Mouse (Mus musculus) forebrain, embryonic 10.5 days (tissue): ENCODE measurements around the gene Gm340. TPM values are rescaled to one million over a fixed set of nuclear protein-coding genes. Genes with fewer than 3 reads are reported as not detected.

Source experiments
- DNase-seq: peaks from one replicate; pipeline ENCODE4 v3.0.0-alpha.2; 2017; ENCODE audit warnings: low spot score; ENCODE audit errors: extremely low spot score
- H3K27ac ChIP-seq: fragments of 300-500 bp; sonication (generic); 2 replicates; pipeline ENCODE4 v1.5.1; 2016; ENCODE audit warnings: mild to moderate bottlenecking
- H3K27me3 ChIP-seq: fragments of 300-500 bp; sonication (generic); 2 replicates; pipeline ENCODE4 v1.6.1; 2016; ENCODE audit warnings: mild to moderate bottlenecking; ENCODE audit not compliant: poor library complexity, severe bottlenecking
- H3K36me3 ChIP-seq: fragments of 300-500 bp; sonication (generic); replicated peaks from 2 replicates; pipeline ENCODE4 v1.6.1; 2016; ENCODE audit warnings: mild to moderate bottlenecking, moderate library complexity
- H3K4me1 ChIP-seq: fragments of 300-500 bp; sonication (generic); 2 replicates; pipeline ENCODE4 v1.6.1; 2016
- H3K4me3 ChIP-seq: fragments of 300-500 bp; sonication (generic); 2 replicates; pipeline ENCODE4 v1.5.1; 2016; ENCODE audit warnings: mild to moderate bottlenecking, moderate library complexity
- H3K9me3 ChIP-seq: fragments of 300-500 bp; sonication (generic); 2 replicates; pipeline ENCODE4 v1.6.1; 2016; ENCODE audit warnings: mild to moderate bottlenecking, moderate library complexity
- WGBS: fragments of 180-500 bp; shearing (Covaris S2); methylation state at CpG from one replicate; pipeline ENCODE4 v1.1.7; 2016; 5-methylcytosine and 5-hydroxymethylcytosine counted together
- polyA plus RNA-seq: library from polyadenylated mRNA; unstranded; fragments of >200 nt; fragmentation: Nextera tagmentation; extraction: Ambion mirVana; gene quantifications from 2 replicates; pipeline ENCODE4 v1.2.1, GENCODE M21; 2016

Gene Gm340
- polyA plus RNA-seq = 2.7 and 3.2 TPM in 2 replicates

DNA sequence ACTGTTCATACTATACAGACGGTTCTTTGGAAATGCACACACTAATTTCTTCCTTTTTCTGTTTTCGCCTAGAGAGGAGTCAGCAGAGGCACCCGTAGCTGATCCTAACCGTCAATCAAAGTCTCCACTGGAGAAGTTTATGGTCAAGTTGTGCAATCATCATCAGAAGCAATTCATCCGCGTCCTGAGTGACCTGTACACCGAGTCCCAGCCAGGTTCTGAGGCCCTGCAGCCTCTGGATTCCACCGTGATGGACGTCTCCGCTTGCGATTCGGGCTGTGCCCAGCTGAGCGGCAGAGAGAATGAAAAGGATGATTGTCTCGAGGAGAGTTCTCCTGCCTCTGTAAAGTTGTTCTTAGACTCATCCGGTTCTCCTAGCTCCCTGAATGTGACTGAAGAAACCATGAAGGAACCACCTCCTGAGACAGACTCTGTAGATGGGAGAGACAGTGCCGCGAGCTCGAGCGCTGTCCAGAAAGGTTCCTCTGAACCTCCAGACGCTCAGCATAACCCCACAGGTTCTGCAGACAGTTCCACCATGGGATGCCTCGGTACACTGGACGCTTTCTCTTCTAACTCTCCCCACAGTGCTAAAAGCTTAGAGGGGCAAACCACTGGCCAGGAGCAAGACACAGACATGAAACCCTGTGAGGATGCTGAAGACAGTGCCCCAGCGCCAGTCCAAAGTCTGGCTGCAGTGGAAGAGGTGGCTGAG, at the start of gene Gm340:
TSS of gene Gm340 (plus strand) at position 665 of the 715 bp plus-strand sequence.
- no peaks in the 10 kb centered on the region for H3K27me3 ChIP-seq
- H3K9me3 ChIP-seq = no peaks in the 10 kb centered on the region
- H3K4me3 ChIP-seq = no peak within 1 kb of the TSS
- 95% methylated on average over 23 of the region's 23 CpGs for WGBS
- H3K27ac ChIP-seq = no peak within 1 kb of the TSS
- no peaks in the 10 kb centered on the region for H3K4me1 ChIP-seq
- no peak for DNase-seq
- H3K36me3 ChIP-seq = peaks cover 55% of the 10 kb centered on the region

DNA sequence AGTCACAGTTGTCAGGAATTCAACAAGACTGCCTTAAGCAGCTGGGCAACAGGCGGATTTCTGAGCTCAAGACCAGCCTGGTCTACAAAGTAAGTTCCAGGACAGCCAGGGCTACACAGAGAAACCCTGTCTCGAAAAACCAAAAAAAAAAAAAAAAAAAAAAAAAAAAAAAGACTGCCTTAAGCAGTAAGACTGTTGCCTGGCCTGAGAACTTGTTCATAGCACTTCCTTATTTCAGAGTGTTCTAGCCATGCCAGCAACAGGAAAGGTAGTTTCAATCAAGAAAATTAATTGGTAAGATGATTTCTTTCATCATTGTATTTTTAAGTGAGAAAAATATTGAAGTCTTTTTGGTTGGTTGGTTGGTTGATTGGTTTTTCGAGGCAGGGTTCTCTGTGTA, 48.1 kb upstream of the Gm340 start:
- Histone ChIP-seq H3K4me1 (no peaks in the 10 kb centered on the region), H3K36me3 (peaks cover 17% of the 10 kb centered on the region), H3K27ac (no peak overlapping the region), H3K27me3 (no peaks in the 10 kb centered on the region), H3K4me3 (no peak overlapping the region), H3K9me3 (no peaks in the 10 kb centered on the region)
- 90% methylated on average over 3 of the region's 3 CpGs for WGBS
- DNase-seq = no peak

DNA sequence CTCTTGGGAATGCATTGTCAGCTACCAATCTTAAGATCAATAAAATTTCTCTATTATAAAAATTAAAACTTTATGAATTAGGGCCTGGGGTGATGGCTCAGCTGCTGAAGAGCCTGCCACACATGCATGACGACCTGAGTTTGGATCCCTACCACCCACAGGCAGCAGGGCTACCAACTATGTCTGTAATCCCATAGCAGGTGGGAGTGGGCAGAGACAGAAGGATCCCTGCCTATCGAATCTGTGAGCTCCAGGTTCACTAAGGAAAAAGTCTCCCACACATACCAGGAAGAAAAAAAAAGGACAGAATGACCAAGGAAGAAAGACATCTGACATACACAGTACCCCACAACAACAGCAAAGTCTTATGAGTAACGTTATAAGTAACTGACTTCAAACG, 25.2 kb upstream of the Gm340 start:
- H3K36me3 ChIP-seq = peaks cover 63% of the 10 kb centered on the region
- 82% methylated on average over 4 of the region's 4 CpGs for WGBS

DNA sequence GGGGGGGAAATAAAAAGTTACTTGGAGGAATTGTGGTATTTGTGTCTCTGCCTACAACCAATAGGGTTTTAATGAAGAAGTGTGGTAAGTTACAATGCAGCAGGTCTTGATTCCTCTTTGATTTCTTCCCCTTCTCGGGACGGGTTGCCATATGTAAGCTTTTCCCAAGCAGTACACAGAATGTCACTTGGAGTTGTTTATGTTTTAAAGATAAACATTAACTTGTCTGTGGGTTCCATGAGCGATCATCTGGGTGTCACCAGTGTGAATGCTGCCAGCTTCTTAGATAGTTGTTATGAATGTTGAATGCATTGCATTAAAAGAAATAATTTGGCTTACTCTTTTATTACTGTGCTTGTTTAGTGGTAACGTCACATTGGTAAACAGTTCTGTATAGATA, 24.7 kb upstream of the Gm340 start:
- 94% methylated on average over 4 of the region's 4 CpGs for WGBS

More for the DNA sequence above, 25.2 kb upstream of the Gm340 start:
- Histone ChIP-seq H3K27me3 (no peaks in the 10 kb centered on the region), H3K27ac (no peak overlapping the region), H3K4me1 (0 out of 2 replicates have a peak, but pooled peaks cover 5% of the 10 kb centered on the region), H3K9me3 (no peaks in the 10 kb centered on the region), H3K4me3 (no peak overlapping the region)
- DNase-seq = no peak

GRCm38 (mm10) chr19:41558891-41559486, 23.2 kb upstream of the Gm340 start:
- WGBS = 90% methylated on average over 9 of the region's 9 CpGs
- Histone ChIP-seq H3K4me1 (peaks cover 10% of the 10 kb centered on the region; the same call in 1 of the 2 replicates), H3K9me3 (no peaks in the 10 kb centered on the region), H3K27ac (no peak overlapping the region), H3K36me3 (peaks cover 47% of the 10 kb centered on the region), H3K27me3 (no peaks in the 10 kb centered on the region), H3K4me3 (no peak overlapping the region)
- no peak for DNase-seq

More for the DNA sequence above, 24.7 kb upstream of the Gm340 start:
- no peaks in the 10 kb centered on the region for H3K27me3 ChIP-seq
- H3K27ac ChIP-seq = no peak overlapping the region
- H3K4me3 ChIP-seq = no peak overlapping the region
- H3K4me1 ChIP-seq = 0 out of 2 replicates have a peak, but pooled peaks cover 5% of the 10 kb centered on the region
- no peaks in the 10 kb centered on the region for H3K9me3 ChIP-seq
- peaks cover 60% of the 10 kb centered on the region for H3K36me3 ChIP-seq
- DNase-seq = no peak

- Histone ChIP-seq H3K27me3 (no peaks in the 10 kb centered on the region), H3K4me3 (no peak overlapping the region), H3K4me1 (peaks cover 10% of the 10 kb centered on the region; the same call in 1 of the 2 replicates), H3K9me3 (no peaks in the 10 kb centered on the region), H3K36me3 (peaks cover 40% of the 10 kb centered on the region), H3K27ac (no peak overlapping the region)
- WGBS = 87% methylated on average over 3 of the region's 3 CpGs
- no peak for DNase-seq
These were observed 21.3 kb upstream of the Gm340 start for GRCm38 (mm10) chr19:41560856-41561255.

DNA sequence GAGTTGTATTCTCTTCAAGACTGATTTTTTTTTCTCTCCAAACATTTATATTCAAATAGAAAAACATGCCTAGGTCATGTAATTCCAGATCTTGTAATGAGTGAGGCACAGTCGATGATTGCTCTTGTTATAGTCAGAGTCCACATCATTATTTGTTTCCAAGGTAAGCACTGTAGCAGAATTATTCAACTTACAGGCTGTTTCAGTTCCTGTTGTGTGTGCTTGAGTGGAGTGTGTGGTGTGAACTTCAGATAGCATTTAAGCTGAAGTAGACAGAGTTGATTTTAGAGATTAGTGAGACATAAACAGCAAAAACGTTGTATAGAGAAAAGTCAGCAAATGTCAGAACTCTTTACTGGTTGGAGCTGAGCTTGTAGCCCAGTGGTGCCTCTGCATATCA, 13.4 kb upstream of the Gm340 start:
- Histone ChIP-seq H3K9me3 (no peaks in the 10 kb centered on the region), H3K27ac (no peak overlapping the region), H3K27me3 (no peaks in the 10 kb centered on the region), H3K36me3 (no peaks in the 10 kb centered on the region), H3K4me3 (no peak overlapping the region), H3K4me1 (peaks cover 12% of the 10 kb centered on the region)
- DNase-seq = no peak
- 88% methylated on average over 2 of the region's 2 CpGs for WGBS

DNA sequence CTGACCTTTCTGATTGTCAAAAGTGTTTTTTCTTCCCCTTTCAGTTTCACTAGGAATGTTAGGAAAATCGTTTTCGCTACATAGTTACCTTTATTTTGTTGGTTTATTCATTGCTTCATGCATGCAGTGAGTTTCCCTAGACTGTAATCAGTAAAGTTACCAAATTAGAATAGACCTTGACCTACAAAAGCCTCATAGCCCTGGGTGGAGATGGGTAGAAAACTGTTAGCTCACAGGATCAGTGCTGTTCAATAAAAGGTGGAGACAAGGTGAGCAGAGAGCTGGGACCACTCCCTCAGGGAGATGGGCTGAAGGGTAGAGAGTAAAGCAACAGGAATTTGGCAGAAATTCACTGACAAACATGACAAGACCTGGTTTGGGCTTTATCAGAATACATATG, 8.5 kb upstream of the Gm340 start:
- no peaks in the 10 kb centered on the region for H3K9me3 ChIP-seq
- DNase-seq = no peak
- H3K36me3 ChIP-seq = no peaks in the 10 kb centered on the region
- H3K4me3 ChIP-seq = no peak overlapping the region
- no peak overlapping the region for H3K27ac ChIP-seq
- peaks cover 12% of the 10 kb centered on the region for H3K4me1 ChIP-seq
- H3K27me3 ChIP-seq = no peaks in the 10 kb centered on the region
- WGBS = 94% methylated on average over 2 of the region's 2 CpGs

DNA sequence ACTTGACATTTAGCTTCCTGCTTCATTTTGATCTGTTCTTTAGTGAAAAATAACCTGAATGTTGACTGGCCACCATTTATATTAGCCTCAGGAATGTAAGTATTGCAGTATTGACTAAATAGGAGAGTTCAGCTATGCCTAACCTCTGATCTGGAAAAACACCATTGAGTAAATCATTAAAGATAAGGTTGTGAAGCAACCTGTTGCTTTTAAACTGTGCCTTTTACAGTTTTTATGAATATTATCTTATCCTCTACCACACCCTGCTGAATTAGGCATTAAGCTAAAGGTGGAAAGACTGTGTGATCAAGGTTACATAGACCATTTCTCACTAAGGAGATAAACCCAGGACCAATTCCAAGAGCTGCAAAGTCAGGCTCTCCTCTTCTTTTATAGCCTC, 4.6 kb upstream of the Gm340 start:
- peaks cover 15% of the 10 kb centered on the region for H3K36me3 ChIP-seq
- H3K9me3 ChIP-seq = no peaks in the 10 kb centered on the region
- H3K27ac ChIP-seq = no peak overlapping the region
- H3K27me3 ChIP-seq = no peaks in the 10 kb centered on the region
- no peak for DNase-seq
- peaks cover 6% of the 10 kb centered on the region for H3K4me1 ChIP-seq
- no peak overlapping the region for H3K4me3 ChIP-seq

GRCm38 (mm10) chr19:41579311-41579920, 2.8 kb upstream of the Gm340 start:
- peaks cover 33% of the 10 kb centered on the region for H3K36me3 ChIP-seq
- WGBS = 92% methylated on average over 4 of the region's 4 CpGs
- H3K4me1 ChIP-seq = no peaks in the 10 kb centered on the region
- H3K27me3 ChIP-seq = no peaks in the 10 kb centered on the region
- H3K27ac ChIP-seq = no peak overlapping the region
- no peaks in the 10 kb centered on the region for H3K9me3 ChIP-seq
- no peak for DNase-seq
- H3K4me3 ChIP-seq = no peak overlapping the region

DNA sequence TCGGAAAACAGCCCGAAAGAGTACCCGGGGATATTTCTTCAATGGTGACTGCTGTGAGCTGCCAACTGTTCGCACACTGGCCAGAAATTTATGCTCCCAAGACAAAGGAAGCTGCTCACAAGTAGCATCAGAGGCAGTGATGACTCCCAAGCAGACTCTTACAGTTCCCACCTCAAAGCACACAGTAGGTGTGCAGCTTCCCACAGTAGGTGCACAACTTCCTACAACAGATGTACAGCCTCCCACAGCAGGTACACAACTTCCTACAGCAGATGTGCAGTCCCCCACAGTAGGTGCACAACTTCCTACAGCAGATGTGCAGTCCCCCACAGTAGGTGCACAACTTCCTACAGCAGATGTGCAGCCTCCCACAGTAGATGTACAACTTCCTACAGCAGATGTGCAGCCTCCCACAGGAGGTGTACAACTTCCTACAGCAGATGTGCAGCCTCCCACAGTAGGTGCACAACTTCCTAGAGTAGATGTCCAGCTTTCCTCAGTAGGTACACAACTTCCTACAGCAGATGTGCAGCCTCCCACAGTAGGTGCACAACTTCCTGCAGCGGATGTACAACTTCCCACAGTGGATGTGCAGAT, 846 bp downstream of the Gm340 start:
- Histone ChIP-seq H3K27ac (no peak overlapping the region), H3K4me3 (no peak overlapping the region), H3K27me3 (no peaks in the 10 kb centered on the region), H3K36me3 (peaks cover 55% of the 10 kb centered on the region), H3K4me1 (no peaks in the 10 kb centered on the region), H3K9me3 (no peaks in the 10 kb centered on the region)
- no peak for DNase-seq
- 94% methylated on average over 5 of the region's 5 CpGs for WGBS

DNA sequence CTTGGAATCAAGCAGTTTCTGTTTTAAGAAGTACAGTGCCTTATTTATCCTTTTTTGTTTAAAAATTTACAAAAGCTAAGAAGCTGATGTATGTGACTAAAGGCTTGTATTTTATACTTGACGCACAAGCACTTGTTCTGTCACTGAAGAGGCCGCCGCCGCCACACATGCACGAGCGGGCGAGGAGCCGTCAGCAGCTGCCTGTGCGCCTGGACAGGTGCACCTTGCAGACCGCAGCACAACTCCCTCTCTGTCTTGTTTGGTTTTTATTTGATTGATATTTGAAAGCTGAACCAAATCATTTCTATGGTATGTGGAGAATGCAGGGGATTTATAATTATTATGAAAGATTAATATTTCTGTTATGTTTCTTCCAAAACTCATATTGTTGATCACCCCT, 4.6 kb downstream of the Gm340 start:
- H3K9me3 ChIP-seq = no peaks in the 10 kb centered on the region
- no peaks in the 10 kb centered on the region for H3K4me1 ChIP-seq
- no peak for DNase-seq
- no peak overlapping the region for H3K27ac ChIP-seq
- H3K36me3 ChIP-seq = peaks cover 48% of the 10 kb centered on the region
- 95% methylated on average over 10 of the region's 10 CpGs for WGBS
- H3K4me3 ChIP-seq = no peak overlapping the region
- no peaks in the 10 kb centered on the region for H3K27me3 ChIP-seq
